Comparison of ENCODE assay signal across 10 mouse cellular contexts in genomic region chr8:123104046-123104767, GRCm38 (mm10). TPM values are rescaled to one million over a fixed set of nuclear protein-coding genes. Genes with fewer than 3 reads are reported as not detected.
DNase-seq lines count a peak whose midpoint lies in the region; ATAC-seq and TF ChIP-seq lines count a peak whose summit lies in the region.
"Had no signal": no experiment of that assay in that cellular context is flagged by ENCODE, and none has a peak within 500 bp of the region (broad histone marks: within the 10 kb centered on the region; RNA-seq: fewer than 3 reads in every experiment).

No protein-coding gene starts in this region.

- H3K4me1 ChIP-seq in heart, embryonic 12.5 days (replicated peaks), result peaks cover 16% of the 10 kb centered on the region
- H3K4me1 ChIP-seq in G1E (ENCODE audit: insufficient read depth, low read depth, low read length), result peaks cover 23% of the 10 kb centered on the region
- peaks cover 7% of the 10 kb centered on the region for H3K4me1 ChIP-seq in hindbrain, embryonic 11.5 days (replicated peaks; ENCODE audit: control insufficient read depth, insufficient read depth, low read length)

- peak overlapping the region; percentile 99 for H3K9ac ChIP-seq in heart, embryonic 12.5 days
- H3K9ac ChIP-seq in hindbrain, embryonic 11.5 days (ENCODE audit: low read depth, low read length), result peak overlapping the region; percentile 95

- no peak for DNase-seq in heart, postnatal 14 days
- DNase-seq in G1E (ENCODE audit: low spot score), result no peak
- DNase-seq in hindbrain, embryonic 11.5 days (ENCODE audit: low spot score), result no peak
- DNase-seq in retina, postnatal 1 day, result no peak
- DNase-seq in cerebellum, adult 9-10 months, result no peak
- DNase-seq in c-Kit-positive CD71-positive TER-119-positive erythroid progenitor cells, embryonic 14.5 days (ENCODE audit: low spot score), result no peak
- DNase-seq: cerebellum, adult 8-10 months; kidney, adult 2 months had no signal

- 0 out of 2 replicates have a peak overlapping the region, but pooled peaks have one; percentile 5 for H3K27ac ChIP-seq in heart, embryonic 12.5 days (ENCODE audit: poor library complexity, severe bottlenecking)
- no peak overlapping the region for H3K27ac ChIP-seq in hindbrain, embryonic 11.5 days (ENCODE audit: low read depth, low read length)
- H3K27ac ChIP-seq in macrophage, result no peak overlapping the region

- peak overlapping the region; percentile 88 for H3K4me3 ChIP-seq in heart, embryonic 12.5 days
- H3K4me3 ChIP-seq in G1E (ENCODE audit: low read depth, low read length) (peak overlapping the region; percentile 90), macrophage (ENCODE audit: inconsistent target) (peak overlapping the region; percentile 54; the same call in 1 of the 2 replicates)
- H3K4me3 ChIP-seq in hindbrain, embryonic 11.5 days (ENCODE audit: low read depth, low read length), result peak overlapping the region; percentile 88; the same call in 1 of the 2 replicates

- intact Hi-C loops in heart, postnatal 14 days (cut with DNase I), result loop anchor here (2.0 to 5.0 kb wide), 3 partner anchors 62 to 267 kb away; partner anchors contain the start of gene Ankrd11

- H3K79me2 ChIP-seq in macrophage (ENCODE audit: inconsistent target), result peaks cover 18% of the 10 kb centered on the region

- ATAC-seq in heart, embryonic 12.5 days (ENCODE audit: insufficient number of reproducible peaks, low FRiP score), result no peak
- no peak for ATAC-seq in G1E (ENCODE audit: extremely low read depth, insufficient number of reproducible peaks, low FRiP score, poor library complexity, severe bottlenecking)
- no peak for ATAC-seq in hindbrain, embryonic 11.5 days (ENCODE audit: low FRiP score)

- no peaks in the 10 kb centered on the region for H3K27me3 ChIP-seq in heart, embryonic 12.5 days (replicated peaks)
- H3K27me3 ChIP-seq in G1E (ENCODE audit: insufficient read depth, low read length), result no peaks in the 10 kb centered on the region
- H3K27me3 ChIP-seq in hindbrain, embryonic 11.5 days (ENCODE audit: control insufficient read depth, insufficient read depth, low read length), result no peaks in the 10 kb centered on the region

- 82% methylated on average over 6 of the region's 6 CpGs for WGBS in heart, embryonic 12.5 days
- 92% methylated on average over 6 of the region's 6 CpGs for WGBS in hindbrain, embryonic 11.5 days
- 83% methylated on average over 6 of the region's 6 CpGs for WGBS in macrophage (ENCODE audit: missing documents)

- H3K4me2 ChIP-seq in heart, embryonic 12.5 days, result peak overlapping the region; percentile 93
- H3K4me2 ChIP-seq in hindbrain, embryonic 11.5 days (replicated peaks; ENCODE audit: low read depth, low read length), result peak overlapping the region; percentile 81; the same call in 1 of the 2 replicates

- no peaks in the 10 kb centered on the region for H3K9me3 ChIP-seq in heart, embryonic 12.5 days (replicated peaks)
- H3K9me3 ChIP-seq in G1E (replicated peaks), result no peaks in the 10 kb centered on the region
- H3K9me3 ChIP-seq in hindbrain, embryonic 11.5 days (ENCODE audit: control insufficient read depth, low read length), result no peaks in the 10 kb centered on the region

- TF ChIP-seq CTCF in G1E (IDR thresholded peaks at IDR 0.05; ENCODE audit: low read depth, low read length), result no peak

- H3K36me3 ChIP-seq in heart, embryonic 12.5 days, result peaks cover 27% of the 10 kb centered on the region
- H3K36me3 ChIP-seq in G1E (replicated peaks), result peaks cover 39% of the 10 kb centered on the region
- H3K36me3 ChIP-seq in hindbrain, embryonic 11.5 days (ENCODE audit: control insufficient read depth, insufficient read depth, low read length), result peaks cover 13% of the 10 kb centered on the region
- peaks cover 17% of the 10 kb centered on the region; the same call in 1 of the 2 replicates for H3K36me3 ChIP-seq in macrophage (ENCODE audit: inconsistent target)

RNA-seq across cellular contexts. Expression of gene Rpl13, which starts 2.1 kb away (rescaled TPM):
- 1,041 and 1,045 TPM in 2 replicates for polyA plus RNA-seq in heart, embryonic 12.5 days (2016; fragmentation: Nextera tagmentation; extraction: Ambion mirVana)
- total RNA-seq in heart, postnatal 14 days (2021), result 100 to 1,000 TPM; 426 to 446 TPM
- total RNA-seq in G1E (2014; fragmentation: Nextera tagmentation) (835 and 904 TPM in 2 replicates), G1E (2017) (3,495 and 3,523 TPM in 2 replicates)
- polyA plus RNA-seq in G1E (2012) (4,220 and 5,023 TPM in 2 replicates), macrophage (2018) (513 to 1,298 TPM (median 1,102 TPM) in 3 replicates)
- polyA plus RNA-seq in hindbrain, embryonic 11.5 days (2014; fragmentation: Nextera tagmentation; extraction: Ambion mirVana), result 1,308 and 1,334 TPM in 2 replicates
- 100 to 1,000 TPM in 3 of 26 experiments, 10 to 100 TPM in 23; 28.1 to 251 (median 70.8) TPM for total RNA-seq in macrophage (2018; cell fraction: chromatin; rRNA removed)
- total RNA-seq in macrophage (2018; cell fraction: cytosol; rRNA removed), result 1,000 to 10,000 TPM in 7 of 26 experiments, 100 to 1,000 TPM in 19; 492 to 1,142 (median 755) TPM
- 100 to 1,000 TPM in 21 of 26 experiments, 10 to 100 TPM in 5; 71.4 to 227 (median 119) TPM for total RNA-seq in macrophage (2018; cell fraction: nucleus; rRNA removed)

RNA-seq across cellular contexts. Expression of gene Cpne7, which starts 13.0 kb away (rescaled TPM):
- polyA plus RNA-seq in heart, embryonic 12.5 days (2016; fragmentation: Nextera tagmentation; extraction: Ambion mirVana), result 0.18 and 0.24 TPM in 2 replicates
- under 1 TPM; 0.31 to 0.39 TPM for total RNA-seq in heart, postnatal 14 days (2021)
- 3.1 and 4.3 TPM in 2 replicates for total RNA-seq in G1E (2014; fragmentation: Nextera tagmentation)
- total RNA-seq in G1E (2017), result 3.6 and 6.1 TPM in 2 replicates
- polyA plus RNA-seq in G1E (2012), result 11.1 and 11.2 TPM in 2 replicates
- 0.10 and 0.45 TPM in 2 replicates for polyA plus RNA-seq in hindbrain, embryonic 11.5 days (2014; fragmentation: Nextera tagmentation; extraction: Ambion mirVana)
- 1 to 10 TPM in 1 of 26 experiments, not detected in 25; 1.4 TPM for total RNA-seq in macrophage (2018; cell fraction: chromatin; rRNA removed)
- total RNA-seq in macrophage (2018; cell fraction: cytosol; rRNA removed), result not detected
- total RNA-seq in macrophage (2018; cell fraction: nucleus; rRNA removed), result not detected
- polyA plus RNA-seq in macrophage (2018), result not detected in 3 replicates

RNA-seq across cellular contexts. Expression of gene Spg7, which starts 41.5 kb away (rescaled TPM):
- 77.3 and 79.9 TPM in 2 replicates for polyA plus RNA-seq in heart, embryonic 12.5 days (2016; fragmentation: Nextera tagmentation; extraction: Ambion mirVana)
- 10 to 100 TPM; 75.5 to 76.9 TPM for total RNA-seq in heart, postnatal 14 days (2021)
- 11.7 and 14.2 TPM in 2 replicates for total RNA-seq in G1E (2014; fragmentation: Nextera tagmentation)
- total RNA-seq in G1E (2017), result 36.7 and 40.2 TPM in 2 replicates
- 20.9 and 22.6 TPM in 2 replicates for polyA plus RNA-seq in G1E (2012)
- 39.6 and 45.8 TPM in 2 replicates for polyA plus RNA-seq in hindbrain, embryonic 11.5 days (2014; fragmentation: Nextera tagmentation; extraction: Ambion mirVana)
- total RNA-seq in macrophage (2018; cell fraction: chromatin; rRNA removed), result 10 to 100 TPM; 19.5 to 65.7 (median 40.9) TPM
- total RNA-seq in macrophage (2018; cell fraction: cytosol; rRNA removed), result 10 to 100 TPM; 21.8 to 31.2 (median 26.5) TPM
- 10 to 100 TPM; 19.3 to 56.6 (median 35.7) TPM for total RNA-seq in macrophage (2018; cell fraction: nucleus; rRNA removed)
- polyA plus RNA-seq in macrophage (2018), result 28.2 to 39.2 TPM (median 32.3 TPM) in 3 replicates

RNA-seq across cellular contexts. Expression of gene Sult5a1, which starts 53.9 kb away (rescaled TPM):
- 5.4 and 5.8 TPM in 2 replicates for polyA plus RNA-seq in heart, embryonic 12.5 days (2016; fragmentation: Nextera tagmentation; extraction: Ambion mirVana)
- total RNA-seq in heart, postnatal 14 days (2021), result 1 to 10 TPM; 1.2 to 2.1 TPM
- not detected in 2 replicates for total RNA-seq in G1E (2014; fragmentation: Nextera tagmentation)
- total RNA-seq in G1E (2017), result 0.06 and 0.11 TPM in 2 replicates
- polyA plus RNA-seq in G1E (2012), result not detected in 2 replicates
- polyA plus RNA-seq in hindbrain, embryonic 11.5 days (2014; fragmentation: Nextera tagmentation; extraction: Ambion mirVana), result 4.8 and 5.5 TPM in 2 replicates
- total RNA-seq in macrophage (2018; cell fraction: chromatin; rRNA removed), result not detected
- total RNA-seq in macrophage (2018; cell fraction: cytosol; rRNA removed), result not detected
- total RNA-seq in macrophage (2018; cell fraction: nucleus; rRNA removed), result not detected
- not detected in 3 replicates for polyA plus RNA-seq in macrophage (2018)
